Mouse (Mus musculus) liver, embryonic 11.5 days (tissue): Measurements from ENCODE around the gene Serpina3m. TPM values are rescaled to one million over a fixed set of nuclear protein-coding genes. Genes with fewer than 3 reads are reported as not detected.
A peak's percentile ranks its signal among the peaks of the same experiment; 100 is the strongest.
"Not testable (repeated sequence)": the region's sequence is repeated elsewhere in the genome, so short reads cannot be mapped to it uniquely, and the experiment has no call there.

Experiments used
- ATAC-seq: fragments of 200-750 bp; cut with Nextera tagmentation; replicated peaks from 2 replicates; pipeline ENCODE4 v1.8.0; 2017; ENCODE audit warnings: moderate number of reproducible peaks, mild to moderate bottlenecking, moderate TSS enrichment, moderate library complexity; ENCODE audit not compliant: low FRiP score
- DNase-seq: peaks from one replicate; pipeline ENCODE4 v3.0.0-alpha.2; 2017; ENCODE audit warnings: low spot score
- H3K27ac ChIP-seq: fragments of 300-500 bp; sonication (generic); 2 replicates; pipeline ENCODE4 v1.5.1; 2014; ENCODE audit warnings: mild to moderate bottlenecking, low read depth, low read length, control low read depth
- H3K27me3 ChIP-seq: fragments of 300-500 bp; sonication (generic); replicated peaks from 2 replicates; pipeline ENCODE4 v1.6.1; 2014; ENCODE audit warnings: low read length, mixed read lengths; ENCODE audit not compliant: control insufficient read depth, insufficient read depth
- H3K36me3 ChIP-seq: fragments of 300-500 bp; sonication (generic); 2 replicates; pipeline ENCODE4 v1.6.1; 2014; ENCODE audit warnings: mild to moderate bottlenecking, low read length, moderate library complexity, mixed read lengths; ENCODE audit not compliant: control insufficient read depth, insufficient read depth
- H3K4me1 ChIP-seq: fragments of 300-500 bp; sonication (generic); replicated peaks from 2 replicates; pipeline ENCODE4 v1.6.1; 2014; ENCODE audit warnings: low read length, mixed read lengths; ENCODE audit not compliant: control insufficient read depth, insufficient read depth
- H3K4me2 ChIP-seq: fragments of 300-500 bp; sonication (generic); 2 replicates; pipeline ENCODE4 v1.6.1; 2014; ENCODE audit warnings: mild to moderate bottlenecking, control low read depth, moderate library complexity
- H3K4me3 ChIP-seq: fragments of 300-500 bp; sonication (generic); 2 replicates; pipeline ENCODE4 v1.5.1; 2014; ENCODE audit warnings: low read depth, low read length, control low read depth
- H3K9ac ChIP-seq: fragments of 300-500 bp; sonication (generic); 2 replicates; pipeline ENCODE4 v1.6.1; 2014; ENCODE audit warnings: low read depth, low read length, control low read depth
- H3K9me3 ChIP-seq: fragments of 300-500 bp; sonication (generic); 2 replicates; pipeline ENCODE4 v1.6.1; 2016; ENCODE audit warnings: low read length, inconsistent platforms, mixed read lengths; ENCODE audit not compliant: control insufficient read depth
- WGBS: fragments of 180-500 bp; shearing (Covaris S2); extraction: QIAGEN DNeasy Blood & Tissue Kit; methylation state at CpG from one replicate; pipeline ENCODE4 v1.1.7; 2014; 5-methylcytosine and 5-hydroxymethylcytosine counted together
- polyA plus RNA-seq: library from polyadenylated mRNA; unstranded; fragments of >200 nt; fragmentation: Nextera tagmentation; extraction: Ambion mirVana; gene quantifications from 2 replicates; pipeline ENCODE4 v1.2.1, GENCODE M21; 2014

Gene Serpina3m
- polyA plus RNA-seq = not detected in 2 replicates

GRCm38 (mm10) chr12:104338226-104338625, at the start of gene Serpina3m, which contains the start of gene Serpina3k:
Serpina3m (plus strand) TSS chr12:104338486.
Serpina3k (plus strand) TSS chr12:104338486.
- ATAC-seq, H3K4me2 ChIP-seq, H3K9me3 ChIP-seq, H3K4me1 ChIP-seq, H3K27me3 ChIP-seq, H3K27ac ChIP-seq, H3K9ac ChIP-seq, H3K4me3 ChIP-seq, H3K36me3 ChIP-seq: not testable (repeated sequence)
- 69% methylated on average over 3 of the region's 3 CpGs for whole genome bisulfite sequencing
- peak; percentile 9 for DNase-seq

DNA sequence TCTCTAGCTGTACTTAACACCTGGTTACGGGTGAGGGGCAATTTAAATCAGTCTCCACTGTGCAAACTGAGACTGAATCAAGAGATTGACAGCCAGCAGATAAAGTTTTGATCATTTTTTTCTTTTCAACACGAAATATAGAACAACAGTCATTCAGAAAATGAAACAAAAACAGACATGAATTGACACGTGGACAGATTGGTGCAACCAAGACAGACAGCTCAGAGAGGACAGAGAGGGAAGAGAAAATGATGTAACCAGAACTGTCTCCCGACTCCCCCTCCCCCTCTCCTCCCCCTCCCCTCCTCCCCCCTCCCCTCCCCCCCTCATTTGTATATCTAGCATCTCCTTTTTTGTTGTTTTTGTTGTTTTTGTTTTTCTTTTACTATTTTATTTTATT, 48.4 kb upstream of the Serpina3m start:
- Histone ChIP-seq H3K27me3 (no peaks in the 10 kb centered on the region), H3K4me1 (no peaks in the 10 kb centered on the region), H3K9me3 (no peaks in the 10 kb centered on the region), H3K4me2 (no peak overlapping the region), H3K4me3 (no peak overlapping the region), H3K9ac (no peak overlapping the region), H3K27ac (no peak overlapping the region), H3K36me3 (no peaks in the 10 kb centered on the region)
- WGBS = 37% methylated on average over 4 of the region's 4 CpGs
- DNase-seq (no peak), ATAC-seq (no peak)

DNA sequence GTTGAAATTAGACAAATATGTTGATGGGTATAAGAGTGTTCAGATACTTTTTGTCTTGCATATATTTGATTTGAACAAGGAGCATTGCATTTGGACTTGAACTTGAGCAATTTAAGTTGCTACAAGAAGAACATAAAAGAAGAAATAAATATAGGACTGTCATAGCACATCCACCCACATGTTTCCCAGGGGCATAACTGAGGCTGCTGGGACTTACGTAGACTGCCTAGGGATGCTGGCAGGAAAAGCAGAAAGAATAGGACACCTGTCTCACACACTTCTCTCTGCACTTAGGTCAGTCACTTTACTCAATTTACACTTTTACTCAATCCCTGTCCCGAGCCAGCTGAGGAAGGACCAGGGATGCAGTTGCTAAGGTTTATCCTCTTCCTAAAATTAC, 44.3 kb upstream of the Serpina3m start:
- Histone ChIP-seq H3K27ac (no peak overlapping the region), H3K4me3 (no peak overlapping the region), H3K9me3 (no peaks in the 10 kb centered on the region), H3K4me1 (no peaks in the 10 kb centered on the region), H3K4me2 (no peak overlapping the region), H3K36me3 (no peaks in the 10 kb centered on the region), H3K9ac (no peak overlapping the region), H3K27me3 (no peaks in the 10 kb centered on the region)
- no peak for ATAC-seq
- DNase-seq = no peak
- 87% methylated on average over 2 of the region's 2 CpGs for WGBS

DNA sequence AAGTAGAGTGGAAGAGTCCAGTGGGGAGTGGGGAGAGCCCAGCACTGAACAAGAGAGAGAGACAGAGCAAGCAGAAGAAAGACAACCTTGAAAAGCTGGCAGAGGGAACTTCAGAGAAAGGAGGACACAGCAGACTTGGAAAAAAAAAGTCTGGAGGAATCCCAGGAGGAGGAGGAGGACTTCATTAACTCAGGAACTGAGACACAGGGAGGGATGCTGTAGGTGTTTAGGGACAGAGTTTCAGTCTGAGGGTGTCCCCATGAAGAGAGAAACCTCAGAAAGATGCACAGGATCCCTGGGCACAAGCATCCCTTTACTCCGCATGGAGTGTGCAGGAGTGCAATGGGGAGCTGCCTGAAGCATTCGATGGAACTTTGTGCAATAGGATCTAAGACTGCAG, 40.2 kb upstream of the Serpina3m start:
- H3K9ac ChIP-seq = no peak overlapping the region
- no peak overlapping the region for H3K27ac ChIP-seq
- no peak overlapping the region for H3K4me3 ChIP-seq
- no peaks in the 10 kb centered on the region for H3K4me1 ChIP-seq
- 90% methylated on average over 2 of the region's 2 CpGs for whole genome bisulfite sequencing
- H3K4me2 ChIP-seq = no peak overlapping the region
- no peaks in the 10 kb centered on the region for H3K27me3 ChIP-seq
- no peaks in the 10 kb centered on the region for H3K9me3 ChIP-seq
- H3K36me3 ChIP-seq = no peaks in the 10 kb centered on the region
- DNase-seq = no peak
- no peak for ATAC-seq

DNA sequence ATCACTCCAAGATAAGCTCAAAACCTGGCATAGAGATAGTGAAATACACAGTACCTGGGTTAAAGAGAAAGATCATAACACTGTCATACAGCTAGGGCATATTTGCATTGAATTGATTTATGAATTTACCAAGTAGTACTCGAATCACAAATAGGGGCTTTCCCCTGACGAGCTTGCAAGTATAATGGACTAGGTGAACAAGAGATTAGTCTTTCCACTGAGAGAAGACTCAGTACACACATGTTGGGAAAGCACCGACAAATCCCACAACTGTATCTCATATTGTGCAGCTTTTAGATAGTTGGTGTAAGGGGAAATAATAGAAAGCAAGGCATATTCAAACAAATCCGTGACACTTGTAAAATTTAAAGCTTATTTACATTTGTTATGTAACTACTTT, 32.3 kb upstream of the Serpina3m start:
- WGBS = 75% methylated on average over 4 of the region's 4 CpGs
- H3K27me3 ChIP-seq = no peaks in the 10 kb centered on the region
- no peak overlapping the region for H3K9ac ChIP-seq
- H3K9me3 ChIP-seq = no peaks in the 10 kb centered on the region
- H3K36me3 ChIP-seq = no peaks in the 10 kb centered on the region
- H3K27ac ChIP-seq = no peak overlapping the region
- H3K4me2 ChIP-seq = no peak overlapping the region
- no peak overlapping the region for H3K4me3 ChIP-seq
- ATAC-seq = no peak
- no peaks in the 10 kb centered on the region for H3K4me1 ChIP-seq
- no peak for DNase-seq

DNA sequence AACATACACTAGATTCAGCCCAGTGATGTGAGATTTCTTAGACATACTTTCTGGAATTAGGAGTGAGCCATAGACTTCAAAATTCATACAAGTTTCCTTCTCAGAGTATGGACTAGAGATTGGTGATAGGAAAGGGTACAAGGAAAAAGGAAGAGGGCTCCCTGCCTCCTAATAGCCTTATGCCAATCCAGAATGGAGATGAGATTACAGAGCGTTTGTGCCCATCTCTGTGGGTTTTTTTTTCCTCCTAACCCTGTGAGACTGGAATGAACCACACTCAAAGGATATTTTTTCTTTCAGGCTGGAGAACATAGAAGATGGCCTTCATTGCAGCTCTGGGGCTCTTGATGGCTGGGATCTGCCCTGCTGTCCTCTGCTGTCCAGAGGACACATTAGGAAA, 24.0 kb upstream of the Serpina3m start, which contains the start of gene Serpina3j:
Gene Serpina3j, plus strand, starts transcription at position 301 of the 400 bp plus-strand sequence.
- ATAC-seq (no peak), DNase-seq (no peak)
- no peak within 1 kb of the TSS for H3K27ac ChIP-seq
- 76% methylated on average over 1 of the region's 1 CpGs for WGBS
- H3K4me2 ChIP-seq = no peak within 1 kb of the TSS
- H3K4me3 ChIP-seq = no peak within 1 kb of the TSS
- H3K36me3 ChIP-seq = no peaks in the 10 kb centered on the region
- H3K9me3 ChIP-seq = no peaks in the 10 kb centered on the region
- no peak within 1 kb of the TSS for H3K9ac ChIP-seq
- no peaks in the 10 kb centered on the region for H3K27me3 ChIP-seq
- H3K4me1 ChIP-seq = no peaks in the 10 kb centered on the region

GRCm38 (mm10) chr12:104322454-104322853, 15.8 kb upstream of the Serpina3m start:
- DNase-seq (no peak), ATAC-seq (no peak)
- Histone ChIP-seq H3K4me3 (no peak overlapping the region), H3K9ac (no peak overlapping the region), H3K4me1 (no peaks in the 10 kb centered on the region), H3K9me3 (no peaks in the 10 kb centered on the region), H3K27ac (no peak overlapping the region), H3K36me3 (no peaks in the 10 kb centered on the region), H3K27me3 (no peaks in the 10 kb centered on the region), H3K4me2 (no peak overlapping the region)
- WGBS = 57% methylated on average over 1 of the region's 1 CpGs

DNA sequence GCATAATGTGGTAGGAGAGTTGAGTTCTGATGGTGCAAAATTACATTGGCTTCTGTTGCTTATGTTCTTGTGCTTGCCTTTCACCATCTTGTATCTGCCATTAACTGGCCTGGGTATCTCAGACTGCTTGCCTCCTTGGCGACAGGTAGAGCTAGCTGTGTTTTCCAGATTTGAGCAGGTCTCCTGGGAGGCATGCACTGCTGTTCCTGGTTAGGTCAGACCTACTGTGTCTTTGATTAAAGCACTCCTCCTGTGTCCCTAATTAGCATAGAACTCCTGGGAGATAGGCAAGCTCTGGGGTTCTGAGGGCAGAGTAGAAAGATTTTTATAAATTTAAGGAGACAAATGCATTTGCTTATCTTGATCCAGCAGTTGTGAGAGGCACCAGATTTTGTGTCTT, 6.6 kb upstream of the Serpina3m start:
- H3K4me2 ChIP-seq = no peak overlapping the region
- ATAC-seq = no peak

GRCm38 (mm10) chr12:104336873-104337272, 1.4 kb upstream of the Serpina3m start:
- not testable (repeated sequence) for H3K4me2 ChIP-seq, H3K4me3 ChIP-seq, H3K9ac ChIP-seq, H3K9me3 ChIP-seq, H3K27ac ChIP-seq, ATAC-seq, H3K27me3 ChIP-seq, H3K36me3 ChIP-seq, H3K4me1 ChIP-seq
- DNase-seq = peak; percentile 7

More for the DNA sequence above, 6.6 kb upstream of the Serpina3m start:
- Histone ChIP-seq H3K27me3 (no peaks in the 10 kb centered on the region), H3K9ac (no peak overlapping the region), H3K4me1 (no peaks in the 10 kb centered on the region), H3K9me3 (no peaks in the 10 kb centered on the region), H3K4me3 (no peak overlapping the region), H3K27ac (no peak overlapping the region), H3K36me3 (no peaks in the 10 kb centered on the region)
- WGBS = 65% methylated on average over 1 of the region's 1 CpGs
- no peak for DNase-seq
